Mouse (Mus musculus) liver, adult 2 months (tissue): ENCODE measurements around the gene Mafg.
A peak's percentile ranks its signal among the peaks of the same experiment; 100 is the strongest.

Experiments used
- CTCF ChIP-seq: fragments of 200-500 bp; IDR thresholded peaks from 2 replicates; pipeline ENCODE4 v1.5.1; 2011; ENCODE audit warnings: low read depth, low read length, control low read depth
- POLR2A ChIP-seq: fragments of 200-500 bp; IDR thresholded peaks from 2 replicates; pipeline ENCODE4 v1.6.1; 2011; ENCODE audit warnings: low read length, control low read depth; ENCODE audit not compliant: insufficient read depth; ENCODE audit errors: extremely low read depth

- TF ChIP-seq CTCF: 0 out of 2 replicates have a peak, but pooled peaks have one; percentile 1
- TF ChIP-seq POLR2A: 0 out of 2 replicates have a peak, but pooled peaks have one; percentile 7
Measured at GRCm38 (mm10) chr11:120659509-120660300, 26.3 kb upstream of the Mafg start.
